Mouse (Mus musculus) frontal cortex, adult 2 months (tissue): ENCODE results near the gene Icam5. TPM values are rescaled to one million over a fixed set of nuclear protein-coding genes. Genes with fewer than 3 reads are reported as not detected.

Experiments used
- DNase-seq, 2 experiments: peaks; one replicate each; pipeline ENCODE4 v3.0.0; 2022; ENCODE audit warnings: low spot score in 1 of 2; ENCODE audit errors: extremely low spot score in 1 of 2
- polyA plus RNA-seq: library from polyadenylated mRNA; depleted of rRNA; stranded (reverse); fragments of >200 nt; gene quantifications from 2 replicates; pipeline ENCODE4 v1.2.3, GENCODE M21; 2012

The Icam5 gene
- polyA plus RNA-seq, 1 experiment, result 241 TPM

- DNase-seq, result no peak
Measured at GRCm38 (mm10) chr9:21011846-21012312, 20.0 kb upstream of the Icam5 start.

DNA sequence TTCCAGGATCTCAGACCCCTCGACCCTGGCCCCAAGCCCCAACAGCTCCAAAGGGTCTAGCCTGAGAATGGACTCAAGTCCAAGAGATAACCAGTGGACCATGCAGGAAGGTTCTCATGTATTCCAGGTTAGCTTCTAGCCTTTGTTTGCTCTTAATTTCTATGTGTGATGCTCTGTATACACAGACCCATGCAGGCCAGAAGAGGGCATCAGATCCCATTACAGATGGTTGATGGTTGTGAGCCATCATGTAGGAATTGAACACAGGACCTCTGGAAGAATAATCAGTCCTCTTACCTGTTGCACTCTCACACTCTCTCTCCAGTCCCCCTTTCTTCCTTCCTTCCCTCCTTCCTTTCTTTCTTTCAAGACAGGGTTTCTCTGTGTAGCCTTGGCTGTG, 19.5 kb upstream of the Icam5 start:
- DNase-seq, result no peak

GRCm38 (mm10) chr9:21014691-21015570, 16.9 kb upstream of the Icam5 start:
- peak in 1 of 2 experiments; percentile 52 for DNase-seq

- DNase-seq, result no peak
Measured at GRCm38 (mm10) chr9:21015571-21016130, 16.2 kb upstream of the Icam5 start, which contains the start of gene Icam1. Icam1 (plus strand) TSS chr9:21015985.

GRCm38 (mm10) chr9:21016331-21017176, 15.3 kb upstream of the Icam5 start:
- DNase-seq, result no peak

- DNase-seq, result no peak
Measured at GRCm38 (mm10) chr9:21017177-21017575, 14.7 kb upstream of the Icam5 start.

DNA sequence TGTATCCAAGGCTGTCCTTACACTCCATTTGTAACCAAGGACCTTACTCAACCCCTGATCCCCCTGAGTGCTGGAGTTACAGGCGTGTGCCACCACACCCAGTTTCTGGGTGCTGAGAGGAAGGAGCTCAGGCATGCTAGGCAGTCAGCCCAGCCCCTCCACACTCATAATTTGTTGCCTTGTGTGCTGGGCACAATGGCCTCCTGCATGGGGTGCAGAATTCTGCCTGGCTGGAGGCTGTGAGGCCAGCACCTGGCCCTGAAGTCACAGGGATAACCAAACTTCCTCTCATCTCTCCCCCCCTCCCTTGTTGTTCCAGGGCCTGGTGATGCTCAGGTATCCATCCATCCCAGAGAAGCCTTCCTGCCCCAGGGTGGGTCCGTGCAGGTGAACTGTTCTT, 13.3 kb upstream of the Icam5 start:
- DNase-seq, result no peak

DNA sequence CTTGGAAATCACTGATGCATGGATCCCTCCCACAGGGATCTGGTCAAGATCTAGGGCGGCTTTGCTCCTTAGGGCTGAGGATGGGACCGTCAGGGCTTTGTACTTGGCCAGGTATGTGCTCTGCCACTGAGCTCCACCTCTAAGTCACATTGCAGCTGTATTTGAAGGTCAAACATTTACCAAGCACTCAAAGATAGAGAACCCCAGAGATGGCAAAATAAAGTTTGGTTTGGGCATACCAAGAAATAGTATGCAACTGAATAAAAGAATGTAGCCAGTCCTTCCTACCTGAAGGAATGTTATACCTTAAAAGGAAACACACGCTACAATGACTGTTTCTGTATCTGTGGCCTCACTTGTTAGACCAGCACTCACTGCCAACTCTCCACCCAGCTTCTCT, 10.5 kb upstream of the Icam5 start:
- DNase-seq, result no peak

DNA sequence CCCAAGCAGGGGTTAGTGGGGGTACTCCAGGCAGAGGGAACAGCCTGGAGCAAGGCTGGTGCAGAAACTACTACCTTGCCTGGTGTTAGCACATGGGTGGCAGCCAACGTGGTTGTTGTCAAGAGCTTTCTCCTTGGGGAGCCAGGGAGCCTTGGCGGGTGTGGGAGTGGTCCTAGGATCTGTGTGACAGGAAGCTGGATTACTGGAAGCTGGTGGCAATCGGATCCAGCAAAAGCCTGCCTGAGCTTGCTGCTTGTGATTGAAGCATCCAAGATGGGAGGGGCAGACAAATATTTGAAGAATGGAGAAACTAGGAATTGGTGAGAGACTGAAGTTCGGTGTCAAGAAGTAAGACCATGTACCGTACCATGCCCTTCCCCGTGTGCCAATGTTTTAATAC, 9.6 kb upstream of the Icam5 start:
- DNase-seq, result no peak

GRCm38 (mm10) chr9:21022726-21023125, 9.1 kb upstream of the Icam5 start:
- no peak for DNase-seq

DNA sequence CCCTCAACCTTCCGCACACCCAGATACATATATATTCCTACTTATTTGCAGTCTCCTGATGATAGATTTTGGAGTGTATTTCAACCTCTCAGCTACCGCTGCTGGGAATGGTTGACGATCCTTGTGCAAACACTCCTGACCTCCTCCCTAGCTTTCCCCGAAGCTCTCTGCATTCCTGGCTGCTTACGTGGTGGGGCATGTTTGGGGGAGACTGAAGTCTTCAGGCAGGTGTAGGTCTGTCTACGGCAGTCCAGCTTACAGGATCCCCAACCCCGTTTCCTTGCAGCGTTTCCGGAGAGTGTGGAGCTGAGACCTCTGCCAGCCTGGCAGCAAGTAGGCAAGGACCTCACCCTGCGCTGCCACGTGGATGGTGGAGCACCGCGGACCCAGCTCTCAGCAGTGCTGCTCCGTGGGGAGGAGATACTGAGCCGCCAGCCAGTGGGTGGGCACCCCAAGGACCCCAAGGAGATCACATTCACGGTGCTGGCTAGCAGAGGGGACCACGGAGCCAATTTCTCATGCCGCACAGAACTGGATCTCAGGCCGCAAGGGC, 6.5 kb upstream of the Icam5 start:
- no peak for DNase-seq

DNA sequence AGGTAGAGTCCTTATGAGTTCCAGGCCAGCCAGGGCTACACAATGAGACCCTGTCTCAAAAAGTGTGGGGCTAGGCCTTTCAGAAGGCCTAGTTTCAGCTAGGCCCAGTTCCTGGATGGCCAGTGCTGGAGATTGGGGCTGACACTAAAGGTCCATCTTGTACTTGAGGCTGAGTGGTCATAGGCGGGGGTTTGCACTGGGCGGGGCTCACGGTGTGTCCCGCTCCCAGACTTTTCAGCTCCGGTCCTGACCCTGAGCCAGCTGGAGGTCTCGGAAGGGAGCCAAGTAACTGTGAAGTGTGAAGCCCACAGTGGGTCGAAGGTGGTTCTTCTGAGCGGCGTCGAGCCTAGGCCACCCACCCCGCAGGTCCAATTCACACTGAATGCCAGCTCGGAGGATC, 5.0 kb upstream of the Icam5 start:
- no peak for DNase-seq

DNA sequence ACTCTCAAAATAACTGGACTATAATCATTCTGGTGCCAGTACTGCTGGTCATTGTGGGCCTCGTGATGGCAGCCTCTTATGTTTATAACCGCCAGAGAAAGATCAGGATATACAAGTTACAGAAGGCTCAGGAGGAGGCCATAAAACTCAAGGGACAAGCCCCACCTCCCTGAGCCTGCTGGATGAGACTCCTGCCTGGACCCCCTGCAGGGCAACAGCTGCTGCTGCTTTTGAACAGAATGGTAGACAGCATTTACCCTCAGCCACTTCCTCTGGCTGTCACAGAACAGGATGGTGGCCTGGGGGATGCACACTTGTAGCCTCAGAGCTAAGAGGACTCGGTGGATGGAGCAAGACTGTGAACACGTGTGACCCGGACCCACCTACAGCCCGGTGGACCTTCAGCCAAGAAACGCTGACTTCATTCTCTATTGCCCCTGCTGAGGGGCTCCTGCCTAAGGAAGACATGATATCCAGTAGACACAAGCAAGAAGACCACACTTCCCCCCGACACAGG, 4.0 kb upstream of the Icam5 start:
- no peak for DNase-seq

DNA sequence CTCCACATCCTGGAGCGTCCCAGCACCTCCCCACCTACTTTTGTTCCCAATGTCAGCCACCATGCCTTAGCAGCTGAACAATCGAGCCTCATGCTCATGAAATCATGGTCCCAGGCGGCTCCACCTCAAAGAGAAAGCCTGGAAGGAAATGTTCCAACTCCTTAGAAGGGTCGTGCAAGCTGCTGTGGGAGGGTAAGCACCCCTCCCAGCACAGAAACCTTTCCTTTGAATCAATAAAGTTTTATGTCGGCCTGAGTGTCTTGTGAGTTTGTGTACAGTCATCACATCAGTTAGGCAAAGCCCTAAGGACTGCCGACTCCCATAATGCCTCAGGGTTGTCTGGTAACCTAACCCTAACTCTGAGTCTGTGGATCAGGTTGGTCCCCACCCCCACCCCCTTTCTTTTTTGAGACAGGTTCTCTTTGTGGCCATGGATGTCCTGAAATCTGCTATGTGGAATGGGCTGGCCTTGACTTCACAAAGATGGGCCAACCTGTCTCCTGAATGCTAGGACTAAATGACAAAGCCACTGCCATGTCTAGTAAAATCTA, 3.2 kb upstream of the Icam5 start:
- no peak for DNase-seq

DNA sequence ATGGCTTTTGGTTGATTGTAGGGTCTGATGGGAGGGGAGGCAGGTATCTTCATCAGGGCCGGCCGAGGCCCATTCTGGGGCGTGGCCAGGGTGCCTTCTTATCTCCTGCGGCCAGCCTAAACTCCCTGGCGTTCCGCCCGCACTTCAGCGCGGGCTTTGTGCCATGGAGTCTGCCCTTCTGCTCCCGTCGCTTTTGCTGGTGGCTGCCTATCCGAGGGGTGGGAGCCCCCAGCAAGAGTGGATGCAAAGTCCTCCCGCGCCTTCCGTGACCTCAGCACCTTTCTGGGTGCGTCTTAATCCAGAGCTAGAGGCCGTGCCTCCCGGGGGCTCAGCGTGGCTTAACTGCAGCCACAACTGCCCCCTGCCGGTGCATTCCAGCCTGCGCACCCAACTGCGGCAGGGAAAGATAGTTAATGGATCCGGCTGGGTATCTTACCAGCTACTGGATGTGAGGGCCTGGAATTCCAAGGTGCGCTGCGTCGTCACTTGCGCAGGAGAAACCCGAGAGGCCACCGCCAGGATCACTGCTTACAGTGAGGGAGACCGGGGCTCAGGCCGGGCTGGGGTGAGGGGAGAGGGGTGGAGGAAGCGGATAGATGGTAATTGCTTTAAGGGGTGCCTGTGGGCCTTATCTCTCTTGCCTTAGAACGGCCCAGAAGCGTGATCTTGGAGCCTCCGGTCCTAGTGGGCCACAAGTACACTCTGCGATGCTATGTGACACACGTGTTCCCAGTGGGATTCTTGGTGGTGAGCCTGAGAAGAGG, 2.4 kb upstream of the Icam5 start, which contains the start of gene Icam4:
Gene Icam4 (plus strand): TSS at position 83 of the 764 bp plus-strand sequence.
- peak in 1 of 2 experiments; percentile 82 for DNase-seq

GRCm38 (mm10) chr9:21030055-21030600, 1.7 kb upstream of the Icam5 start:
- DNase-seq, result no peak

DNA sequence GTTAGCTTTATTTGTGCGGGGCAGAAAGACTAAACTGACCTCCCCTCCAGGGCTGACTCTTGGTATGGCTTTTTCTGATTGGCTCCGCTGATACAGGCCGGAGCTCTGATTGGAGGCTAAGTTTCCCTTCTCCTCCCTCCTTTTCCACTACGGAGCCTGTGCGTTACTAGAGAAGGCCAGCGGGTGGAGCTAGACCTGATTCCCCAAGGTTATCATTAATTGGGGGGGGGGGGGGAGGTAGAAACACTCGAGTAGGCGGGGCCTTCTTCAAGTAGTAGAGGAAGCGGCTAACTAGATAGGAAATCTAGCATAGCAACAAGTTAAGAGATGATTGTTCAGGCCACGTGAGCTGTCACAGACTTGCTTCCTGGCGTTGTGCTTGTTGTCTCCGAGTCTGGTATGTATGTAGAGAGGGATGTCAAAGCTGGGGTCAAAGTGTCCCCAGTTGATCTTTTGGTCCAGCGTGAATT, 1.1 kb upstream of the Icam5 start:
- DNase-seq, result peak; percentile 78 to 92

DNA sequence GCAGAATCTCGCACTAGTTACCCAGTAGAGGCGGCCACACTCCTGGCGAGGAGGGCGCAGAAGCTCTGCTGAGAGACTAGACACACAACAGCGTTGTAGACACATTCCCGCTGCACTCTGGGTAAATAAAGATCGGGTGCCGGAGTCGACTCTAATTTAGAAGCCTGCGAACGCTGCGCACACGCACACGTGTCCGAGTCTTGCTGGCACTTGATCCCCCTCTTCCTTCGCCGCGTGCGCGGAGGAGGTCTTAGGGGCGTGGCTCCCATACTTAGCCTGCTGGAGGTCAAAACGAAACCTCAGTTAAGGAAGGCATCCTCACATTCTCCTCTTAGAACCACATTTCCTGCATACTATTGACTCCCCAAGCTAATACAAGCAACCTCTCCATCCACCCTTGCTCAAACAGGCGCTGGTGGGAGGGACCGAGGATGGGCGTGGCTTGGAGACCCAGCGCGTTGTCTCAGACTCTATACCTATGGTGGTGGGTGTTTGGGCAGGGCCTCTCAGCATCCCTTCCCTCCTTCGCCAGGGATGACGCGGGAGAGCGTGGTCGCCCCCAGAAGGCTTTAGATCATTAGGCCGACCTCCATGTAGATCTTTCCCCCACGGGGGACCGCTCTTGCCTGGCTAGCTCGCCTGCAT, 500 bp upstream of the Icam5 start:
- peak; percentile 79 to 84 for DNase-seq

GRCm38 (mm10) chr9:21032491-21032890, 618 bp downstream of the Icam5 start:
- DNase-seq, result no peak
